Mouse (Mus musculus): ENCODE results near the gene Fkbp7.

Fkbp7 gene

GRCm38 (mm10) chr2:76672966-76673392, at the start of gene Fkbp7:
Fkbp7 (minus strand) TSS chr2:76673116.
- peak; percentile 97 for DNase-seq (ENCODE audit: low read depth)

- no peak for DNase-seq (ENCODE audit: low read depth)
Observed at GRCm38 (mm10) chr2:76719650-76720049, 46.7 kb upstream of the Fkbp7 start.

GRCm38 (mm10) chr2:76714984-76715383, 42.1 kb upstream of the Fkbp7 start:
- peak; percentile 41 for DNase-seq (ENCODE audit: low read depth)

GRCm38 (mm10) chr2:76708512-76708911, 35.6 kb upstream of the Fkbp7 start:
- peak; percentile 44 for DNase-seq (ENCODE audit: low read depth)

GRCm38 (mm10) chr2:76705655-76706054, 32.7 kb upstream of the Fkbp7 start:
- DNase-seq (ENCODE audit: low read depth): no peak

GRCm38 (mm10) chr2:76702751-76703150, 29.8 kb upstream of the Fkbp7 start:
- DNase-seq (ENCODE audit: low read depth): no peak

GRCm38 (mm10) chr2:76702188-76702587, 29.3 kb upstream of the Fkbp7 start:
- DNase-seq (ENCODE audit: low read depth): no peak

GRCm38 (mm10) chr2:76695290-76695689, 22.4 kb upstream of the Fkbp7 start:
- DNase-seq (ENCODE audit: low read depth): no peak

GRCm38 (mm10) chr2:76693765-76694164, 20.8 kb upstream of the Fkbp7 start:
- DNase-seq (ENCODE audit: low read depth): no peak

GRCm38 (mm10) chr2:76690436-76691204, 17.7 kb upstream of the Fkbp7 start:
- DNase-seq (ENCODE audit: low read depth): no peak

- DNase-seq (ENCODE audit: low read depth): no peak
Observed at GRCm38 (mm10) chr2:76688162-76688561, 15.2 kb upstream of the Fkbp7 start.

- DNase-seq (ENCODE audit: low read depth): no peak
Observed at GRCm38 (mm10) chr2:76687608-76688007, 14.7 kb upstream of the Fkbp7 start.

GRCm38 (mm10) chr2:76686986-76687385, 14.1 kb upstream of the Fkbp7 start:
- DNase-seq (ENCODE audit: low read depth): no peak

GRCm38 (mm10) chr2:76682301-76682700, 9.4 kb upstream of the Fkbp7 start:
- no peak for DNase-seq (ENCODE audit: low read depth)

GRCm38 (mm10) chr2:76676401-76677226, 3.7 kb upstream of the Fkbp7 start:
- peak; percentile 64 for DNase-seq (ENCODE audit: low read depth)

- no peak for DNase-seq (ENCODE audit: low read depth)
Observed at GRCm38 (mm10) chr2:76675949-76676348, 3.0 kb upstream of the Fkbp7 start.

GRCm38 (mm10) chr2:76675451-76675850, 2.5 kb upstream of the Fkbp7 start:
- DNase-seq (ENCODE audit: low read depth): no peak

- peak; percentile 90 for DNase-seq (ENCODE audit: low read depth)
Observed at GRCm38 (mm10) chr2:76674725-76675427, 2.0 kb upstream of the Fkbp7 start, which contains the start of gene Plekha3. Plekha3 (plus strand) TSS chr2:76675281.

GRCm38 (mm10) chr2:76673472-76674081, 661 bp upstream of the Fkbp7 start:
- peak; percentile 79 for DNase-seq (ENCODE audit: low read depth)

- DNase-seq (ENCODE audit: low read depth): peak; percentile 32
Observed at GRCm38 (mm10) chr2:76672134-76672745, 676 bp downstream of the Fkbp7 start.

- no peak for DNase-seq (ENCODE audit: low read depth)
Observed at GRCm38 (mm10) chr2:76671641-76672040, 1.3 kb downstream of the Fkbp7 start.

All from NIH3T3 (cell line).